Mouse (Mus musculus) gastrocnemius, postnatal 25 days (tissue): ENCODE measurements at regions not wholly inside any gene's neighbourhood (a gene's known extent, or its start where the extent isn't known, plus 50 kb on each side); places are given as distances from the start of the nearest gene placed in this dataset.
A peak's percentile ranks its signal among the peaks of the same experiment; 100 is the strongest.

Source experiments
- DNase-seq: peaks from one replicate; pipeline ENCODE4 v3.0.0; 2022

DNA sequence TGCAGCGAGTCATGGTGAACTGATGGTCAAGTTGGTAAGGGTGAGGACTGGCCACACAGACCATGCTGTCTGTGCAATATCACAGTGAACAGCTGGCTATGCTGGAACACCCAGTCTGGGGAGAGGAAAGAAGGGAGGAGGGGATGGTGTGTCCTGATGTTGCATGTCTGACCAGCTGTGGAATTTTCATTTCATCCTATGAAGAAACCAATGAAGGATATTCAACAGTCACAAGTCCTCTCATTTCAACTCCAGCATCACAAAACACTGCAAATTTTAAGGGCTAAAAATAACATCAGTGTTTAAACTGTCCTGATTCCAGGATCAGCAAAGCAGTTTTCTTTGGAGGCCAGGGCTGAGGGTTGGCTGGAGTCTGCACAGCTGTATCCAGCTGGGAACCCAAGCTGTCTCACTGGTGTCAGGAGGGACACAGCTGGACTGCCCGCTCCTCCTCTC is 503.7 kb upstream of the Nox3 start:
- peak; percentile 55 for DNase-seq

DNA sequence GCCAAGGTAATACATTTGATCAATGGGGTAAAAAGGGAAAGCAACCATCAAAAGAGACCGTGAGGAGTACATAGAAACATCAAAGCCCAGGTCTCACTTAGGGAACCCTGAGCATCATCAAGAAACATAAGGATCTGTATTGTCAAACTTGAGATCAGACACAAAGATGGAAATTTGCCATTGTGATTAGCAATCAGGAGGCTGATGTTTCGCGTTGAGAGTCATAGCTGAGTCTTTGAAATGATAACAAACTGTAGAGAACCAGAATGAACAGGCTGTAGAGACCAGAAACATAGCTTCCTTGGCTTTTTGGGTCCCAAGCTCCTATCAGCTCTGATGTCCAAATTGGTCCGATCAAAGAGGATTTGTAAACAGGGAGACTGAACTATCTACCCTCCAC is 505.2 kb upstream of the Nox3 start:
- no peak for DNase-seq

DNA sequence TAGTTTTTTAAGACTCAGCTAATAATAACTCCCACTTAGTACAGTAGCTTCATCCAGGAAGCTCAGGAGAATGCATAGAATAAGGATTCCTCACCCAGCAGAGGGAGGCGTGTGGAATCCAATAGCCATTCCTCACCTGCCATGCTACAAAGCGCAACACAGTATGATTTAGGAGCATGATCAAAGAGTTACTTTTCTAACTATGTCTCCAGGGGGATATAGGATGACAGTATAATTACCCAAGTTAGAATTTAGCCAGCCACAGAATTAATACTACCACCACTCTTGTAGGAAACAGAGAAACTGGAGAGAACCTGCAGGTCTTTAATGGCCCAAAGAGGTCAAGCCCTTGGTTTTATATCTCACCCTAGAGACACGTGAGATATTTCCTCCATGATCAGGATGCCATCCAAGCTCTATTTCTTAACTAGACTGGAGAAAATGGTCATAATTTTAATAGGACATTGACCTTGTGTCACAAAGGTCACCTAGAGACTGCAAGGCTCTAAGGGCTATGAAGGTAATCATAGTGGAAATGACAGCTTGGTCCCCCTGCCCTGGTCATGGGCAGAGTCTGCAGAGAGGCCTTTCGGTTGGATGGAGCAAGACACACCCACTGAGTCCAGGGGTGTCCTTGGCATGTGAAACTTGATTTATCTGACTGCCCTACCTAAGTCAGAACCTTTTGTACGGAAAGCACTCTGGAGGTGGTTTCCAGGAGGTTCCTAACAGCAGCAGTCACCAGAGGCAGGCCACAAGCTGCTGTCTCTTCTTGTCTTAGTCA is 512.3 kb upstream of the Nox3 start:
- no peak for DNase-seq

DNA sequence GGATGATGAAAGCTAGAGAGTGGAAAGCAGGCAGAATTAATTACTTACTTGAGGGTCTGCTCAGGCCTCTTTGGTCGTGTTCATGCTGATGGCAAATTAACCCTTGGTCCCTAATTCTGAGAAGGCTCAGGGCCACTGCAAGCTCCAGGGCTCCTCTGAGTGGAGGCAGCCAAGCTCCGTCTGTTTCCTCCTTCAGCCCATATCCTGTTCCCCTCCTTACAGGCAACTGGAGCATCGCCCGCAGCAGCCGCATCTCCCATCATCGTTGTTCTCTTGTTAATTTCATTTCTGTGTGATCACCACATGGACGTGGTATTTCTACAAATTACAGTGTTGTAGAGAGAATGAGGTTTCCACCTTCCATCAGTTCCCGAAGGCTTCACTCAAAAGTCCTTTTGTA is 513.6 kb upstream of the Nox3 start:
- DNase-seq, result peak; percentile 17

DNA sequence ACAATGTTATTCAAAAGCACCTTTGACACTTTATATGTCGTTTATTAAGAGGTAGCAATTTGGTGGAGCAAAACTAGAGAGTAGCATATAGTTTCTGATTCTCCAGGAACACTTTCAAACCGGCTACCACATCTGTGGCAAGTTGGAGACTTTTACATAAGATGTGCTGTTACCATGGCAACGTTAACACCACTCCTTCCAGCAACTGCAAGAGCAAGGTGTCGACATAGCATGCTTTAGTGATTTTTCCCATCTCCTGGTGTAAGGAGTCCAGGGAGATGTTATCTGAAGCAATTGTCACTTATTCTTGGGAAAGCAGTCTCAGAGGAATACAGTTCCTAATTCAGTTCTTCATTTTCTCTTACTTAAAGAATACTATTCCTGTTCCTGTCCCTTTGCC is 516.5 kb upstream of the Nox3 start:
- DNase-seq, result no peak

DNA sequence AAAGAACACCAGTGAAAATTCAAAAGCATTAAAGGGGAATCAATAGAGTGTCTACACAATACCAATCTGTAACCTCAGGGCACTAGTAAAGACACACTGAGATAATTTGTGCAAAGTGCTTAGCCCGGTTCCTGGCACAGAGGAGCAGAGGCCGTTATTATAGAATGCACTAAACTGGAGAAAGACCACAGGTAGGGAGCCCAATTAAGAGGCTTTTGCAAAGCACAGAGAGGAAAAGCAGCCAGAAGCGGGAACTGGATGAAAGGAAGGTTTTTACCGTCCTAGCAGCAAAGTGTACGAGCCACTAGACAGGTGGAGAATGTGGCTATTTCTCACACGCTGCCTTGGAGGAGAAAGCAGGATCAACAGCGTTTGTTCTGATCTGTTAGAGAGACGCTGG is 518.9 kb upstream of the Nox3 start:
- DNase-seq, result no peak

DNA sequence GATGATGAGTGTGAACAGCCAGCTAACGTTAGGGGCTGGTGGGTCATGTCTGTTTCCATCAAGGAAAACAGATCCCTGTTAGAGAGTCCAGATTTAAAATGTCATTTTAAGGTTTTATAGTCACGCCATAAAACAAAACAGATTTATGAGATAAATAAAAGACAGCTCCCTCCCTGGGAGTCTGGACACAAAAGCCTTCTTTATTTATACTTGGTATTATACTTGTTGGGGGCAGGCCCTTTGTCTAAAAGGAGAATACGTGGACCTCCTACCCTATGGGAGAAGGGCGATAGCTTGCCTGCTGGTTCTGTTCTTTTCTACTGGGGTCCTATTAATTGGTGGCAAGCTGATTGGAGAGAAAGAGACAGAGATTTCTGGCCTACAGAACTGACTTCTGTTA is 520.1 kb upstream of the Nox3 start:
- DNase-seq, result no peak

DNA sequence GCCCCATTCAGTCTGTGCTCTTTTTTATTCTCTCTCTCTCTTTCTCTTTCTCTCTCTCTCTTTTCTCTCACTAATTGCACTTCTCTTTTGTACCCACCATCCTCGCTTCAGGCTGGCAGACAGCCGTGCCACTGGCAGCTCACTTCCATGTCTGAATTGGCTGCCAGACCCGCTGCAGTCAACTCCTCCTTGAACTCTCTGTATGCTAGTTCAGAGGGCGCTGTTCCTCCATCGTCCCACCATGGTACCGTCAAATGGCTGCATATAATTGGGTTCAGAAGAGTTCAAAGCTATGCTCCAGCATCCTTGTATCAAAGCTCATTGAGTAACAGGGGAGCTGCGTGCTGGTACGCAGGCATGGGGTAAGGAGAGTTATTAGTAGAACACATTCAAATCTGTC is 520.7 kb upstream of the Nox3 start:
- DNase-seq, result no peak

DNA sequence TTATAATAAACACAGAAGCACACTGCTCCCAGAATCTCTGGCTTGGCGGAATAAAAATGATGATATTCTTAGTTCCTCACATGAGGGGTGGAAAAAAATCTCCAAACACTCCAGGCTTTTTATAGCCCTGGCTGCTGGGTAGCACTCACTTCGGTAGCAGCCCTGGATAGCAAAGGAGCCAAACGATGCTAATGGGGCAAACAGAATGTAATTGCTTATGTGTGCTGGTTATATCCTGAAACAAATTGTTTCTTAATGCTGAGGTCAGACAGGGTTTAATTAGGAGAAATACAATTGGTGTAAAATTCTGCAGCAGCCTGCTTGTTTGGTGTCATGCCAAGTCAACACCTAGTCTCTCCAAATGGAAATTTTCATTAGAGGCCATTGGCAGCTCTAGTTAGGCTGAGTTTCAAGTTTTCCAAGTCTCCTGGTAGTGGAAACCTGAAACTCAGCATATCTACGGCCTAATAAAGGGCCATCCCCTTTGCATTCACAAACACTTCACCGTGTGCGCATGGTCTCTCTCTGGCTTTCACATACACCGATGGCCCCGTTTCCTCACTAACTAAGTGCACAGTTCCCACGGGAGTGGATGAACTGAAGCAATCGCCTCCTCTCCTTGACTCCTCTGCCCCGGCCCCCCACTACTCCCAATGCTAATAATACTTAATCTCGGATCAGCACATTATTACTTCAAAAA is 524.8 kb upstream of the Nox3 start:
- peak; percentile 13 for DNase-seq

DNA sequence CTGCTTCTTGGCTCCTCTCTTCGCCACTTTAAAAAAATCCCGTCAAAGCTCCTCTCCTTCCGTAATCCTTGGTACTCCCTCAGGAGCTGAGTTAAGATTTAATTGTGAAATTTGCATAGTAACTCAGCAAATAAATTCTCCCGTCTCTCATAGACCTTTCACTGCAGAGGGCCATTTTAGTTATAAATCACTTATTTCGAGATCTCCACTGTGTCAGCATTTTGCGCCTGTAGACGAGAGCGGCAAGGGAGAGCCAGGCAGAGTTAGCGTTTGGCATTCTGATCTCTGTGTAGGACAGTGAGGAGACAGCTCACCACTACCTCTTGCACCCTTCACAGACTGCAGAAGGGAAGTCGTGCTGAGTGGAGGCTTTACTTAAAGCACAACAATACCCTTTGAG is 531.8 kb upstream of the Nox3 start:
- DNase-seq, result no peak

DNA sequence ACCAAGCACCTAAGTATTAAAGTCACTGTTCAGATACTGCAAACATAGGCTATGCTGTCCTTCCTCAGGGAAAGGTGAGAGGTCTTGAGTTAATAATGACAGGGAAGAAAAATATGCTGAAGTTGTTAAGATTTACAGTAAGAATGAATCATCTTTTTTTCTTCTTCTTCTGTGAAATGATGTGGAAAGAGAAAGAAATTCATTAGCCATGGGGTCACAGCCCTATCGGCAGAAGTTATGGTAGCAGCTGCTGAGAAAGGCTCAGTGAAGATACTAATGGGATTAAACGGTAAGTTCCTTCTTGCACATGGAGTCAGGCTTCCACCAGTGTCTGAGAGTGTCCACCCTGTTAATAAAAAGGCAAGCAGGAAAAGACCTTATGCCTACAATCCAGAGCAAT is 533.9 kb upstream of the Nox3 start:
- DNase-seq, result no peak

DNA sequence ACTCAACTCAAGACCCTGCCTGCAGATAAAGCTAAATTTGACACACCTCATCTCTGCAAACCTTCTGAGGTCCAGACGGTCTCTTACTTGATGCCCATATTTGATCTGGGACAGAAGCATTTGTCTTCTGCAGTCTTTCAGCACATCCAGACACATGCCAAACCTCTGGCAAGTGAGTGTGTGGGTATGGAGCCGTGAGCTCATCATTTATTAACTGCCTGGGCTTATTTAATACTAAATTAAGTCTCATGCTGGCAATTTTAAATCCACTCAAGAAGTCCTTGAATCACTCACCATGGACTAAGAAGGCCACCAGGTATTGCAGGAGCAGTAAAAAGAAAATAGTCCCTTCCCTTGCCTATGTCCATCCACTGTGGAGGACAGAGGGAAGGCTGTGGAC is 554.4 kb upstream of the Nox3 start:
- no peak for DNase-seq

DNA sequence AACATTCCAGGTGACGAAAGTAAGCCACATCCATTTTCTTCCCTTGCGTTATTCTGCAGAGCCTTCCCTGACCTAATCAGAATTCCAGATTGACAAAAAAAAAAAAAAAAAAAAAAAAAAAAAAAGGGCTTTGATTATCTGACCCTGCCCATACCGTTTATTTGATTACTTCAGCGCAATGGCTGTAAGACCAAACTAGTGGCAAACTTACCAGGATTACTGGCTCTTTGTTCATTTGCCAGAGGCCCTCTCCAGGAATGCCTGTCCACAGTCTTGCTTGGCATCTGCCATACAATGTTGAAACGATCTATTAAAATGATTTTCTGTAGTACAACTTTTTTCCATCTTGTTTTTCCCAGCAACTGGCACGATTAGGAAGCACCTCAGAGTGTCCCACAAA is 569.4 kb upstream of the Nox3 start:
- no peak for DNase-seq

DNA sequence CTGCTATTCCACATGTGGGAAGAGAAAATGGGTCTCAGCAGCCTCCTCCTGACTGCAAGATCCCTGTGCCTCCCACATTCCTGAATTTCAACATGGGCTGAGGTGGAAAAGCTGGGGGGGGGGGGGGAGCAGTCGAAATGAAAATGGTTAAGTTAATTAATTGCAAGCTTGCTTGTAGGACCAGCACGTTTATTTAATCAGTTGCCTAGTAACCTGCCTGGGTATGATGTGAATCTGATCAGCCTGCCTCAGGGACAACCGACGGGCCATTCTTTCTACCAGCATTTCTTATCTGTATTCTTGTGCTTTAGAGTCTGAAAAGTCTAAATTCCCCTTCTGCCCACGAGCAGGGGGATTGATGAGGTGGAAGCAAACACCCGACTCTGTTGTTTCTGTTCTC is 569.9 kb upstream of the Nox3 start:
- no peak for DNase-seq

DNA sequence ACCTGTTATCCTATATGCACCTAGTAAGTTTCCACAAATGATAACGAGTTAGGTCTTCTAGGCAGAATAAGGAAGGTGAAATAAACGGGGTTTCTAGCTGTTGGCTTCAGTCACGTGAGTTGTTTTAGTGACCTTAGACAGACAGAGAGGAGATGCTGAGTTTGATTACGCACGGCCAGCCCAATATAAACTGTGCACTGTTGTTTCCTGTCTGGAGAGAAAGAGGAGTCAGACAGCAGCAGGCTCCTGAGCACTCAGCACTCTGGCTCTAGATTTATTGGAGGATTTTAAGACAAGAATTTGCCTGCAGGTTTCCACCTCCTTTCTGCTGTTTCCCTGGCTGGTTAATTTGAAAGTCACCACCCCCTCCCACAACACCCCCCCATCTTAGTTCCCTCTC is 570.4 kb upstream of the Nox3 start:
- DNase-seq, result no peak

DNA sequence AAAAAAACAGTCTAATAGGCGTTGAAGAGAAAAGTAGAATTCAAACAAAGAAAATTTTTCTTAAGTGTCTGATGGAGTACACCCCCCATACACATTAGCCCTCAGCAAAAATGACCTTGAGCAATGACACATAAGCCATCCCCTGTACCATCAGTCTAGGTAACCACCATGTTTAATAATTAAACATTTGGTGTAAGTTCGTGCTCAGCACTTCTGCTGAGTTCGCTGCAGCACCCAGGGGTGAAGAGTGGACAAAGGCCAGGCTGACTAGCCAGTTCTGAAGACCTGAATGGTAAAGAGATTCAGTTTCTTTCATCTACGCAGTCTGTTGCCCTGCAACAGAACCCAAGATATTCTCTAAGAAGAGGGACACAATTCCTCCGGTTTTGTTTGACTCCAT is 572.3 kb upstream of the Nox3 start:
- DNase-seq, result no peak

DNA sequence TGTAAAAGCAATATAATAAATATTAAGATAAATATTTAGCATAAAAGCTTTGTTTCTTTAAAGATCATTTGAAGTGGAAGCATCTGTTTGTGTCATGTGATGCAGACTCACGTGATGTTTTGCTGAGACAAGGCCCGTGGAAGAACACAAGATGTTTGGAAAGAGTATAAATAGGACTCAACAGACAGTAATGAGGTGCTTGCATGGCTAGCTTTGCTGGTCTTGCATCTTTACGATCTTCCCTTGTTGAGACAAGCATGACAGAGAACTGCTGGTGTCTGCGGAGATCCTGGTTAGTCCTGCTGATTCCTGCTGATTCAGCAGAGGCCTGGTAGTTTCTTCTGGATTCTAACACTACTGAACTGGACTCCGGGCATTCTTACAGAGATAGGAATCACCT is 576.4 kb upstream of the Nox3 start:
- no peak for DNase-seq

DNA sequence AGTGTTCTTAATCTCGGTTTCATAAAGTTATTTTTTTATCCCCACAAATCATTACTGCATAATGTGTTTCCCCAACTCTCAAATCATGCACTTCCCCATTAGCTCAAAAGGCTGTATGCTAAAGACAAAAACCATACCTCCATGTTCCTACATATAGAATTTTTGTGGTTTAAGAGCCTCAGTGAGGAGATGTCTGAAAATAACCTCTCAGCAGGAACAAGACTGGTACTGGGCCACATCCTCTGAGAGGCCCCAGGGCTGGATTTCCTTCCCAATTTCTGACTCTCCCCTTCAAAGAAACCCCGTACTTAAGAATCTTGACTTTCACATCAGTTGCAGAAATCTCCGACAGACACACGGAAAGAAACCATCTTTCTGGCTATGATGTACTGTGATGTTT is 580.7 kb upstream of the Nox3 start:
- DNase-seq, result no peak

DNA sequence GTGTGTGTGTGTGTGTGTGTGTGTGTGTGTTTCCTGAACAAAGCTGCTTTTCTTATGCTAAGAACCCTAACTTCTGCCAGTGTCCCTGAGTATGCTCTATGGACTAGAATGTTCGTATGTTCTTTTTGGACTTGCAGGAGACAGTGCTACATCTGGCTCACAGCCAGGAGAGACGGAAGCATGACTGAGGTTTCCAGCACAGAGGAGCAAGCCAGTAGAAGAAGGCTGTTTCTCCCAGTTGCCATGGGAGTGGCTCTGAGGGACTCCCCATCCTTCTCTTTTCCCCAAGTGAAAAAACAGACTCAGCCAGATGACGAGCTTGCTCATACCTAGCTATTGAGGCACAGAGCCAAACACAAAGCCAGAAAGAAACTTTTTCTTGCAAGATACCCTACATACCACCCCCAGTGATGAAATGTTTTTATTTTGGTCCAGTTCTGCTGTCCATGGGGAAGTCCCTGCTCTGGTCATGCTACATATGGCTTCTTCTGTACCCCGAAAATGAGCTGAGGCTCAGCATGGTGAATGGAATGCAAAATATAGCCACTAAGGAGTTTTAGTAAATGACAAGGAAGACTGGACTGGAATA is 582.3 kb upstream of the Nox3 start:
- DNase-seq, result peak; percentile 53

DNA sequence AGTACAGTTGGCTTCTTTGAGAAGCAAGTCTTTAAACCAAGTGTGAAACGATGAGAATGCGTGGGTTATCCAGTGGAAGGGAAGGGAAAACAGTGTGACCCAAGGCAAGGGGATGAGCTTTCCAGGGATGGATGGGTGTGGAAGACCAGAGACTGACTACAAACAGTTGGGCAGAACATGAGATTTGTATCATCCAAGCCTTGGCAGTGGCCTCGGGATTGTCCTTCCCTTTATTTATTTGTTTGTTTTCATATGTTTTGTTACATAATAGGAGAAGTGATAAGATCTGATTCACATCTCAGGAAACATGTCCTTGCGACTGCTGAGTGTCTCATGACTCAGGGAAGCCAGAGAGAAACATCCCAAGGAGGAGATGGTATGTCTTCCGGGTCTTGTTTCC is 585.4 kb upstream of the Nox3 start:
- DNase-seq, result no peak

DNA sequence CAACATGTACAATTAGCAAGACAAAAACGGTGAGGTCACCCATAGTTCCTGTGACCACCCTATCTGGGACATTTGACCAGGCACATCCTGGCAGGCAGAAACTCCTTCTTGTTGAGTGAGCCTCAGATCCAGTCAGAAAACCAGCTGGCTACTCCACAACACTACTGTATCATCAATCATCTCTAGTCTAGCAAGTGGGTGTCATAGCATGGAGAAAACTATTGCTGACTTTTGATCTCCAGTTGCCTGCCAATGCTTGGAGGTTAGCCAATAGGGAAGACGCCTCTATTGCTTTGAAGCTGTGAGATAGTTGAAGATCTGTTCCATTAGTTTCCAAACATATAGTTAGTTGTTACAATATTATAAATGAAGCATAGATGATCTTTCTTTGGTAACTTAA is 595.4 kb upstream of the Nox3 start:
- no peak for DNase-seq

DNA sequence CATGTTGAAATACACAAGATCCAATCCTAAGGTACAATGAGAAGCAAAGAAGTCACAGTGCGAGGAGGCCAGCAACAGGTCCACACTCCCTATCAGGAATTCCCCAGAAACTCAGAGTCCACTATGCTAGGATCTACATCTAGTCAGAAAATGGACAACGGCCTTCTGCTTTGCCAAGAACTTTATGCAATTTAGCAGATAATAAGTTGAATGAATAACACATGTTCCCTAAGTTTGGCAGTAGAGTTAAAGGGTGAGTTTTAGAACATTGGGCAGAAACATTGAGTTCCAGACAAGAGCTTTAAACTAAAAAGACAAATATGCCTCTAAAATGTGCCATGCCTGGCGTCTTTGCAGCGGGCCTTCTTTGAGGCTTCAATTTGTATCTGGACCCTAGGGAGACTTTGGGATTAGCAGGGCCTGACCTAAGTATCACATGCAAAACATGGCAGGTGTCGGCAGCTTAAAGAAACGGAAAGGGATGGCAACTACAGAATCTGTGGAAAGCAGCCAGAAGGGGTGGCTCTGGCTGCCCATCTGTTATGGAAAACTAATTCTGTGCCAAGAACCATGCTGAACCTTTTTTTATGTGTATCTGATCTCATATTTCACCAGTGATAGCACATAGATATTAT is 600.6 kb upstream of the Nox3 start:
- peak; percentile 38 for DNase-seq

DNA sequence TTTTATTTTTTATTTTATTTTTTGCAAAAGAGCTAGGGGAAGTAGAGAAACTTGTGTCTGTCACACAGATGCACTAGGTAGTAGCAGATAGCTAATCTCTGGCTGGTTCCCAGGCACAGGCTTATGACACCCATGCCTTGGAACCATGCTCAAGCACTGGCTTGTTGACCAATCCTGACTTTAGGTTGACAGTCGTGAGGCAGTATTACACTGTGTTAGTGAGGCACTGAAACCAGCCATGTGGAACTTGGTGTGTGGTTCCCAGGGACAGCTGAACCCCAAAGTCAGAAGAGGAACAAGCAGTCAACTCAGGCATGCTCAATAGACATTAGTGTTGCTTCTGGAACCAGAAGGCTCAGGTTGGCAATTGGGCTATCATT is 601.1 kb upstream of the Nox3 start:
- DNase-seq, result no peak
